Mouse (Mus musculus): Measurements from ENCODE around the gene Dcbld1. TPM values are rescaled to one million over a fixed set of nuclear protein-coding genes. Genes with fewer than 3 reads are reported as not detected.

Dcbld1 gene
- polyA plus RNA-seq (2015; fragmentation: Nextera tagmentation; extraction: Ambion mirVana): 20.5 and 24.1 TPM in 2 replicates

- ATAC-seq (peak; percentile 95), DNase-seq (ENCODE audit: low spot score) (peak; percentile 82)
- Histone ChIP-seq H3K4me3 (ENCODE audit: low read depth, low read length) (peak within 1 kb of the TSS; percentile 86), H3K4me1 (ENCODE audit: insufficient read depth, low read depth, low read length) (peaks cover 7% of the 10 kb centered on the region), H3K9ac (replicated peaks; ENCODE audit: low read depth) (peak within 1 kb of the TSS; percentile 86), H3K9me3 (ENCODE audit: low read length) (no peaks in the 10 kb centered on the region), H3K4me2 (replicated peaks; ENCODE audit: low read depth, low read length) (peak within 1 kb of the TSS; percentile 90), H3K36me3 (ENCODE audit: insufficient read depth, low read length) (no peaks in the 10 kb centered on the region), H3K27ac (ENCODE audit: low read length) (peak within 1 kb of the TSS; percentile 90), H3K27me3 (replicated peaks; ENCODE audit: insufficient read depth, low read length) (no peaks in the 10 kb centered on the region)
- TF ChIP-seq EP300 (IDR thresholded peaks at IDR 0.05) (no peak), CTCF (IDR thresholded peaks at IDR 0.05) (no peak)
- 1% methylated on average over 49 of the region's 60 CpGs for WGBS
Measured at GRCm38 (mm10) chr10:52233301-52233968, at the start of gene Dcbld1. Dcbld1 (plus strand) TSS chr10:52233619.

- H3K4me2 ChIP-seq (replicated peaks; ENCODE audit: low read depth, low read length): no peak overlapping the region
- H3K27me3 ChIP-seq (replicated peaks; ENCODE audit: insufficient read depth, low read length): no peaks in the 10 kb centered on the region
- DNase-seq (ENCODE audit: low spot score) (no peak), ATAC-seq (no peak)
- no peak overlapping the region for H3K4me3 ChIP-seq (ENCODE audit: low read depth, low read length)
- H3K4me1 ChIP-seq (ENCODE audit: insufficient read depth, low read depth, low read length): no peaks in the 10 kb centered on the region
- TF ChIP-seq CTCF (IDR thresholded peaks at IDR 0.05): no peak
- TF ChIP-seq EP300 (IDR thresholded peaks at IDR 0.05): no peak
- WGBS: 66% methylated on average over 4 of the region's 4 CpGs
- H3K36me3 ChIP-seq (ENCODE audit: insufficient read depth, low read length): no peaks in the 10 kb centered on the region
- H3K9ac ChIP-seq (replicated peaks; ENCODE audit: low read depth): no peak overlapping the region
- no peak overlapping the region for H3K27ac ChIP-seq (ENCODE audit: low read length)
- H3K9me3 ChIP-seq (ENCODE audit: low read length): no peaks in the 10 kb centered on the region
Measured at GRCm38 (mm10) chr10:52185900-52186299, 47.5 kb upstream of the Dcbld1 start.

DNA sequence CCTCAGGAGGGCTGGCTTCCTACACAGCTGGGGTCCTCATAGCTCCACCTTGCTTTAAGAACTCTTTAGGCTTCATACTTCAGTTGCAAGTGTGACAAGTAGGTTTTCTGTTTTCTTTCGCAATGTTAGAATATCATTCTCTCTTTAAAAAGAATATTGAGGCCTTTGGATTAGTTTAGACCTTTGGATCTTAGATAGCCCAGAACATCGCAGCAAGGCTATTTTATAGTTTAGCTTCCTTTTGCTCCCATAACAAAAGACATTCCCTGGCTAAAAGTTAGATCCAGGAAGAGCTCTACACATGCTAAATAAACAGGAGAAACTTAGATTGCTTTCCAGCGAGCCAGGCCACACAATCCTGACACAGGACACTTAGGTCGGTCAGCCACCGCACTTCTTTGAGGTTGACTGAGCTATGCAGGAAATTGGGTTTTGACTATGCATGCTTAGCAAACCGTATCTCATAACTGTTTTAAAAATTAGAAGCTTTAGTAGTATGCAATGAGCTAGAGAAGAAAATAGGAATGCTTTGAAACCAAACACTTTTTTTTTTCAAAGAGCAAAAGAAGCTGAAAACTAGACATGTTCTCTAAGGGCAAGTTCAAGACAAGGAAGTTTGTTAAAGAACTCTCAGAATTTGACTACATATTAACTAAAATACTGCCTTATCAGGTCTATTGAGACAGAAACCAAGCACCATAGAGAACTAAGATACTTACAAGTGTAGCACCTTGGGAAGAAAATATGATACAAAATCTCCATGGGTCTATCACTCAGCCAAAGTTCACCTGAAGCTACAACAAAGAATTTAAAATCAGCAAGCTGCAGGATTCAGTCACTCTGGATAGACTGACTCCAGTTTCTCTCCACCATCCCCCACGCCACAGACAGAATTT lies 38.2 kb upstream of the Dcbld1 start, which contains the start of gene Ros1:
TSS of gene Ros1 (minus strand) at position 288 of the 896 bp plus-strand sequence.
- no peaks in the 10 kb centered on the region for H3K9me3 ChIP-seq (ENCODE audit: low read length)
- 47% methylated on average over 7 of the region's 7 CpGs for WGBS

DNA sequence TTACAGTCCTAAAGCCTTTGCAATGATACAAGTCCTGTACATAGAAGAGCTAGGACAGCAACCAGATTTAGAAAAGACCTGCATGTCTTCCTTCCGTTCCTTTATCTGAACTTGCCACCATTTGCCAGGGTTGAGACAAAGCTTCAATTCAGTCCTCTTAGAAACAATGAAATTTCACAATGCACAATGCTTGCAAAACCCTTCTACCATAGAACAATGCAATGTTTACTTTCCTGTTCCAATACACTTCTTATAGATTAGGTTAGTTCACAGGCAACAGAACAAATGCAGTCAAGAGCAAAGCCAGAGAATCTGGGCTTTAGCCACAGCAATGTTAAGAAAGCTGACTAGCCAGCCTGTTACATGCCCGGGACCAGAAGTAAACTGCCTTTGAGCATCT lies 29.4 kb upstream of the Dcbld1 start:
- peak; percentile 24 for DNase-seq (ENCODE audit: low spot score)
- H3K9me3 ChIP-seq (ENCODE audit: low read length): no peaks in the 10 kb centered on the region
- H3K36me3 ChIP-seq (ENCODE audit: insufficient read depth, low read length): no peaks in the 10 kb centered on the region
- H3K4me2 ChIP-seq (replicated peaks; ENCODE audit: low read depth, low read length): no peak overlapping the region
- WGBS: 56% methylated on average over 2 of the region's 2 CpGs
- no peak for ATAC-seq
- H3K27me3 ChIP-seq (replicated peaks; ENCODE audit: insufficient read depth, low read length): no peaks in the 10 kb centered on the region
- peak; percentile 7; the same call in 1 of the 2 replicates for TF ChIP-seq EP300 (IDR thresholded peaks at IDR 0.05)
- no peak for TF ChIP-seq CTCF (IDR thresholded peaks at IDR 0.05)
- no peak overlapping the region for H3K9ac ChIP-seq (replicated peaks; ENCODE audit: low read depth)
- H3K4me3 ChIP-seq (ENCODE audit: low read depth, low read length): no peak overlapping the region
- 0 out of 2 replicates have a peak overlapping the region, but pooled peaks have one; percentile 47 for H3K27ac ChIP-seq (ENCODE audit: low read length)
- H3K4me1 ChIP-seq (ENCODE audit: insufficient read depth, low read depth, low read length): no peaks in the 10 kb centered on the region

More for the DNA sequence above, 38.2 kb upstream of the Dcbld1 start, which contains the start of gene Ros1:
- Histone ChIP-seq H3K4me3 (ENCODE audit: low read depth, low read length) (no peak within 1 kb of the TSS), H3K9ac (replicated peaks; ENCODE audit: low read depth) (no peak within 1 kb of the TSS), H3K36me3 (ENCODE audit: insufficient read depth, low read length) (no peaks in the 10 kb centered on the region), H3K27ac (ENCODE audit: low read length) (no peak within 1 kb of the TSS), H3K27me3 (replicated peaks; ENCODE audit: insufficient read depth, low read length) (no peaks in the 10 kb centered on the region), H3K4me1 (ENCODE audit: insufficient read depth, low read depth, low read length) (no peaks in the 10 kb centered on the region), H3K4me2 (replicated peaks; ENCODE audit: low read depth, low read length) (no peak within 1 kb of the TSS)
- ATAC-seq (no peak; the same call in 1 of the 2 replicates), DNase-seq (ENCODE audit: low spot score) (peak; percentile 24)
- TF ChIP-seq CTCF (IDR thresholded peaks at IDR 0.05): no peak
- TF ChIP-seq EP300 (IDR thresholded peaks at IDR 0.05): no peak

GRCm38 (mm10) chr10:52215267-52215818 lies 18.1 kb upstream of the Dcbld1 start:
- Histone ChIP-seq H3K27ac (ENCODE audit: low read length) (no peak overlapping the region; the same call in 1 of the 2 replicates), H3K27me3 (replicated peaks; ENCODE audit: insufficient read depth, low read length) (no peaks in the 10 kb centered on the region), H3K36me3 (ENCODE audit: insufficient read depth, low read length) (no peaks in the 10 kb centered on the region), H3K9me3 (ENCODE audit: low read length) (no peaks in the 10 kb centered on the region), H3K4me1 (ENCODE audit: insufficient read depth, low read depth, low read length) (no peaks in the 10 kb centered on the region), H3K4me3 (ENCODE audit: low read depth, low read length) (no peak overlapping the region), H3K9ac (replicated peaks; ENCODE audit: low read depth) (no peak overlapping the region), H3K4me2 (replicated peaks; ENCODE audit: low read depth, low read length) (no peak overlapping the region)
- ATAC-seq (peak; percentile 23; the same call in 1 of the 2 replicates), DNase-seq (ENCODE audit: low spot score) (no peak)
- TF ChIP-seq EP300 (IDR thresholded peaks at IDR 0.05): no peak
- no peak for TF ChIP-seq CTCF (IDR thresholded peaks at IDR 0.05)
- WGBS: 22% methylated on average over 2 of the region's 2 CpGs

Data from lung, postnatal 0 days (tissue).